Mouse (Mus musculus) 3T3-L1 (cell line): ENCODE data around the gene Cacna1c.
A peak's percentile ranks its signal among the peaks of the same experiment; 100 is the strongest.
"Not testable (repeated sequence)": the region's sequence is repeated elsewhere in the genome, so short reads cannot be mapped to it uniquely, and the experiment has no call there.

ENCODE experiments used
- DNase-seq: peaks from one replicate; pipeline ENCODE4 v3.0.0-alpha.2; 2015; ENCODE audit warnings: low read depth, low spot score

The Cacna1c gene

DNA sequence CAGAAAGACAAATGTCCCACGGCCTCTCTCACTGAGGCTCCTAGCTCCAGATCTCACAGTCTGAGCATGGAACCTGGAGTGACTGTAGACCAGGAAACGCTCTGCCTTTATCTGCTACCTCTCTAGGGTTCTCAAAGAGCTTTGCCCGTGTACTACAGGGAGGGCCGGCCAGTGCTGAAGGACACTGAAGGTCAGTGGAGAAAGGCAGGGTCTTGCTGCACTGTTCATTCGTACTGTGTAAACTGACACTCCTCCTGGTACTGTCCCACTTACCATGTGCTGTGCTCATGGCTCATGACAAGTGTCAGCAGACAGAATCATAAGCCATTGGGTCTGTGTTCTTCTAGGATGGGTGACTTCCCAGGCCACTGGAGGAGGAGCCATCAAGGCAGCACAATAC, 17.2 kb upstream of the Cacna1c start:
- no peak for DNase-seq

GRCm38 (mm10) chr6:119206006-119206405, 9.8 kb upstream of the Cacna1c start:
- not testable (repeated sequence) for DNase-seq

GRCm38 (mm10) chr6:119204915-119205314, 8.7 kb upstream of the Cacna1c start:
- DNase-seq: no peak

- no peak for DNase-seq
Observed at GRCm38 (mm10) chr6:119204286-119204685, 8.1 kb upstream of the Cacna1c start.

- no peak for DNase-seq
Observed at GRCm38 (mm10) chr6:119201575-119201974, 5.4 kb upstream of the Cacna1c start.

GRCm38 (mm10) chr6:119200362-119200761, 4.1 kb upstream of the Cacna1c start:
- DNase-seq: no peak

DNA sequence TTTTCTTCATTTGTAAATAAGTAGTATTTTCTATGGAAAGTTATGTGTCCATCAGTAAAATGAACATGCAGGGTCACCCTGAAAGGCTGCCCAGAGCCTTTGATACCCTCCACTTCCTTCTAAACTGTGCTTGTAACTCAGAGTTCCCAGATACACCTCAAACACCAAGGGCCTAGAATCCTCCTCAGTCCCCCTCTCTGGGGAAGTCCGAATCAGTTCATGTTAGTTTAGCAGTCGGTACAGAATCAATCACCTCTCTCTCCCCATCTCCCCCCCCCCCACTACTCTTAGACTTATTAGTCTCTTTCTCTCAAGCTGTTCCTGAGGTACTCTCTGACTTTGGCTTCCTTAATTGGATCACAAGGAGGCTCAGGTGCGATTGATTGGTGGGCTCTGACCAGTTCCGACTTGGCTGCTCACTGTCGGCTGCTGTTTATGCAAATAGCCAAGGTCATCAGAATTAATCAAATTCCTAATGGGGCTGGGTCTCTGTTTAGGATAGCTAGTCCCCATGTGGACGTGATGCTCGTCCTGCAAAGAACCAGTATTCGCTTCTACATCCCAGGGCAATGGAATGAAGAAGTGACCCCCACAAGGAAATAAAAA, 3.2 kb upstream of the Cacna1c start:
- DNase-seq: no peak

- DNase-seq: no peak
Observed at GRCm38 (mm10) chr6:119198534-119199273, 2.5 kb upstream of the Cacna1c start.

DNA sequence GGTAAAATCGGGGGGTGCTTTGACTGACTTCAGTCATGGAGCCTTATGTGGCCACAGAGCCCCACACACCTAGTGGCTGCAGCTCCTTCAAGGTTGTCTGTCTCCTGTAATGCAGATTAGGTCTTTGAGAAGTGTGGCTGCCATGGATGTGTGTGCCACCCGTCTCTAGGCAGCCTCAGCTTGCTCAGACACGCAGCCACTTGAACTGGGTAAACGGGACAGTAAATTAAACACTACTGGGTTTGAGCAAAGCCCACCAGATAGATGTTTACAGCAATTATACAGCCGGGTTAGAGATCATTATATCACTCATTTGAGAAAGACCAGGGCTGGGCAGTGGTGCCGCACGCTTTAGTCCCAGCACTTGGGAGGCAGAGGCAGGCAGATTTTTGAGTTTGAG, 1.6 kb downstream of the Cacna1c start:
- no peak for DNase-seq

DNA sequence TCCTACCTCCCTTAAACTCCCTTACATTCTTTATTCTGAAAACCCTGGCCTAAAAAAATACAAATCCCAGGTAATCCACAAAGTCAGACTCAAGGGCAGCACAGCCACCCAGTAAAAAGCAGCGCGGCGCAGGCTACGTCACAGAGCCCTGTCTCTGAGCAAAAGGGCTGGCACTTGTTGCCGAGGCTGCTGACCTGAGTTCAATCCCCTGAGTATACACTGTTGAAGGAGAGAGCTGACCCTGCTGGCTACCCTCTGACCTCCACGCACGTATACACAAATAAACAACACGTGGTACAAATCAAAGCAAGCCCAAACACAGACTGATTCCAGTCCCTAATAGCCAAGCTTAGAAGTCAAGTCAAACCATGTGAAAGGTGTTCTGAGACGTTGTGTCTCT, 2.1 kb downstream of the Cacna1c start:
- no peak for DNase-seq

DNA sequence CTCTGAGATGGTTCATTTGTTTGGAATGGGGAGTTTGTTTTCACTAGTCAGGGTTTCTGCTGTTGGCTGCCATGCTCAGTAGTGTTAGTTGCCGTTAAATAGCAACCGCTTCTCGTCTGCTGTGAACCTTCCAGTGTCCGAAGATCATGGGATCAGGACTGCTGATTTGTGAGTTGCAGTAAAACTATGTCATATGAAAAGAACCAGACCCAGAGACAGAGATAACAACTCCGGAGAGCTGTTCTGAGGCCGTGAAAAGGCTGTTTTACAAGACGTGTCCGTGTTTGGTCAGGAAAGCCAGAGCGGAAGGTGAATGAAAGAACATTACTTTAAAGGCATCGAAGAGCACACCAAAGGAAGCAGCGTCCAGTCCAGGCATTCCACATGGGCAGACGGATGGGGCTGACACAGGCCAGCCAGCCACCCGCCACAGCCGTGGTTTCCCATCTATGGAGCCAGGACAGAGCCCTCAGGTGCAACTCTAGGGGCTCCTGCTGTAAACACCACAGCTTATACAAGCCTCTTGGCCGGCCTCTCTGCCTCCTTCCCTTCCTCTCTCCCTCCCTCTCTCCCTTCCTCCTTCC, 2.6 kb downstream of the Cacna1c start:
- DNase-seq: no peak

DNA sequence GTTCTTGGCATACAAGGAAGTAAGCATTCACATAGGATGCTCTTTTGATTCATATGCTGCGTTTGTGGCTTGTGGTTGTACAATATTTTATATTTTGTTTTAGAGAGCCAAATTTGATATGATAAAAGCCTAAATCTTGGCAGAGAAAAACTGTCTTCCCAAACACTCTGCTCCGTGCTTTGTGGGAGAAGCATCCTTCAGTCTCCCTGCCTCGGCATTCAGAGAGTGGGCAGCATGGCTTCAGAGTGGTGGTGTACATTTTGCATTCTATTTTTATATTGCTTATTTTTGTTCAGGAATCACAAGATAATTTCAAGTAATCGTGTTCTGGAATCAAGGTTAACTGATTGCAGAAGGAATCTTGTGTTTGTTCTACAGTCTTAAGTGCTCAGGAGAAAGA, 4.7 kb downstream of the Cacna1c start:
- DNase-seq: no peak

DNA sequence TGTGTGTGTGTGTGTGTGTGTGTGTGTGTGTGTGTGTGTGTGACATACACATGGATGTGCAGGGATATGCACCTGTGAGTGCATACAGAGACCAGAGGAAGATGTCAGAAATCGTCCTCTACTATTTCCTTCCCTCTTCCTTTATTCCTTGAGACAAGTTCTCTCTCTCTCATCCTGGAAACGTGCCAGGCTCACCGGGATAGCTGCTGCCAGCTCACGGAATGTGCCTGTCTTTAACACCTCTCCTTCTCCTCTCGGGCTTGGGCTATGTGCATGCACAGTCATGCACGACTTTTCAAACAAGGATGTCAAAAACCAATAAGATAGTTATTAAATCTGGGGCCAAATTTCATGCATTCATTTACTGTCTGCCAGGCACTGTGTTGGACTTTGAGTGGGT, 8.6 kb downstream of the Cacna1c start:
- no peak for DNase-seq

DNA sequence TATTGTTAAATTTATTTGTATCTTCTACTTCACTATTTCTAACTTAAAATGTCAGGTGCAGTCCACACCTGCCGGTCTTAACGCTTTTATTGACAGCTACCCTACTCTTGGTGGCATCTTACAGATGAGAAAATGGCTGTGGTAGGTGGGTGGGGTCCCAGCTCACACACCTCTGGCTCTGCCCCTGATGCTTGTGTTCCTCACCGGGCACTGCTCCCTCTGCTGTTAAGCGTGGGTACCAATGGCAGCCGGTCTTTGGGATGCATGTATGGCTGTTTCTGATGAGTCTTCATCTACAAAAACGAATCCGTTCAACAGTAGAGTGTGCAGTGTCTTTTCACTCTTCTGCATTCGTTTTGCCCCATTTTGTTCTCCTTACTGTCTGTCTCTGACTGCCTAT, 9.6 kb downstream of the Cacna1c start:
- peak; percentile 43 for DNase-seq

- DNase-seq: no peak
Observed at GRCm38 (mm10) chr6:119183781-119184180, 12.4 kb downstream of the Cacna1c start.

DNA sequence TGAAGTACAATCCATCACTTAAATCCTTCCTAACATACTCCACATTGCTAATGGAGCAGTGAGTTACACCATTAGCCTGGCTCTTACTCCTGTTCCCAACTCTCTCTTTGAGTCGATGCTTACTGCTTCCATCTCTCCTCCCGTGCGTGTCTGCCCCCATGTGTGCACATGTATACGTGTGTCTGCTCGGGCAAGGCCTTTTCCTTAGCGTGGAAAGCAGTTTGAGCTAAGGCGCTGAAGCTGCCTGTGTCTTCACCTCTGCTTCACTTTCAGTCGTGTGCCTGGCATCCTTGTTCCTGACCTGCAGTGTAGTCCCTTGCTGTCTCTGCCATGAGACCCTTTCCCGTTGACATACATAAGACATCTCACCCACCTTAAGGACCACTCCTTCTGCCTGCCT, 14.0 kb downstream of the Cacna1c start:
- DNase-seq: no peak

GRCm38 (mm10) chr6:119180188-119180587, 16.0 kb downstream of the Cacna1c start:
- DNase-seq: no peak

- no peak for DNase-seq
Observed at GRCm38 (mm10) chr6:119177101-119177500, 19.1 kb downstream of the Cacna1c start.

DNA sequence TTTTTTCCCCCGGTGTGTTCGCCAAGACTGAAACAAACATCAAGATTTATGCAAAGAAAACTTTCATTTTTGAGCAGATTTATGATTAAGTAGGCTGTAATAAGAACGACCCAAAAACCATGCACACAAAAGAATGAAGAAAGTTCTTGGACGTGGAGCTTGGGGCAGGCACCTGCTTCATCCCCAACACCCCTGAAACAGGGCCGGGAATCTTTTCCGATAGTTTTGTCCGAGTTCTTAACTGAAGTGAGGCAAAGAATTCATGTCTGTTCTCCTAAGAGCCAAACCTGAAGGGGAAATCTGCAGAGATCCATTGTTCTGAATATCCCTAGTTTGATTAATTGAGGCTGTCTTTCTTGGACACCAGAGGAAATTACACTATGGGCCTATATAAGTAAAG, 20.1 kb downstream of the Cacna1c start:
- DNase-seq: no peak

GRCm38 (mm10) chr6:119175078-119175853, 21.0 kb downstream of the Cacna1c start, which contains the start of gene Dcp1b:
Gene Dcp1b (plus strand): TSS chr6:119175253.
- DNase-seq: peak; percentile 83

DNA sequence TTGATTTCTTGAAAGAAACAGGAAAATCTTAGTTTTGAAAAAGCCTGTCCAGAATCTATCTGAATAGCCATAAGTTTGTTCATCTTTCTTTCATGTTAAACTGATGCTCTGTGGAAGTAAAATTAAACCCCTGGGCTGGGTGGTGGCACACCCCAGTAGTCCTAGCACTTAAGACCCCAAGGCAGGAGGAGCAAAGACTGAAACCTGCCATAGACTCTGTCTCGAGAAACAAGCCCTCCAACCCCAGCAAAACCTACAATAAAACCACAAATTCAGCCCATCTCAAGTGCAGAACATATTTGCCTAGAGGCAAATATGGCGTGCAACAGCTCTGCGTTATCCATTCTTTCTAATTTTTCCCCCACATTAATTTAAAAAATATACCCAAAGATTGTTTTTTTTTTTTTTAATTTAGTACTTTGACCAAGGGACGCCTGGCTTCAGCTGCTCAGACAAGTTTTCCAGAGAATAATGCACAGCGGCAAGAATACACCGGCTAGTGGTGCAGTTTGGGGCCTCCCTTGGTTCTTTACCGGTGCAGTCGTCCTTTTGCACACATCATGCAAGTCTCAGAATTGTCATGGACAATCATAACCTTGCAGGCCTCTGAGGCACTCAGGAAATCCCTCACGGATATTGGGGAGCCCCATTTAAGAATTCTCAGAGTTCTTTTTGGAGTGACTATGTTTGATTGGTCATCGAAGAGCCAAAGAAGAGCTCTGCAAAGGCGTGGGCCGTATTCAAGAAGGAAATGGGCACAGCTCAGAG, 21.7 kb downstream of the Cacna1c start:
- DNase-seq: no peak

- DNase-seq: no peak
Observed at GRCm38 (mm10) chr6:119165677-119166076, 30.5 kb downstream of the Cacna1c start.
